Mouse (Mus musculus) gastrocnemius, adult 2 months (tissue): Measurements from ENCODE around the gene Bcl11b. TPM values are rescaled to one million over a fixed set of nuclear protein-coding genes. Genes with fewer than 3 reads are reported as not detected.
A peak's percentile ranks its signal among the peaks of the same experiment; 100 is the strongest.

Experiments
- DNase-seq: peaks from one replicate; pipeline ENCODE4 v3.0.0; 2022
- H3K27ac ChIP-seq: fragments of 200-600 bp; 2 replicates; pipeline ENCODE4 v1.8.1; 2022; ENCODE audit warnings: mild to moderate bottlenecking
- H3K4me3 ChIP-seq: fragments of 200-600 bp; 2 replicates; pipeline ENCODE4 v1.8.1; 2022; ENCODE audit warnings: mild to moderate bottlenecking, moderate library complexity
- CTCF ChIP-seq: fragments of 200-600 bp; IDR thresholded peaks from 2 replicates; pipeline ENCODE4 v1.8.1; 2022; ENCODE audit warnings: antibody characterized with exemption, mild to moderate bottlenecking, moderate library complexity
- intact Hi-C: fragments of 180-260 bp; cut with DNase I; formaldehyde crosslinking; loops from one replicate; pipeline ENCODE4 v1.15.1; 2025
- long read RNA-seq, 2 experiments: library from polyadenylated mRNA; stranded (forward); transcript quantifications; one replicate each; pipeline ENCODE4 v2.0.0; 2021
- total RNA-seq, 2 experiments: library from RNA; stranded (reverse); gene quantifications; 2 replicates each; pipeline ENCODE4 v1.2.3; 2021

Gene Bcl11b
- total RNA-seq, result under 1 TPM in 1 of 2 experiments, not detected in 1; 0.11 TPM
- long read RNA-seq, experiment 1, partial matches to known transcripts, result 0 of 1 reads
- long read RNA-seq, experiment 1, other reads (novel, unspliced or antisense), result 1 of 1 reads
- long read RNA-seq, experiment 2, result 0 reads

DNA sequence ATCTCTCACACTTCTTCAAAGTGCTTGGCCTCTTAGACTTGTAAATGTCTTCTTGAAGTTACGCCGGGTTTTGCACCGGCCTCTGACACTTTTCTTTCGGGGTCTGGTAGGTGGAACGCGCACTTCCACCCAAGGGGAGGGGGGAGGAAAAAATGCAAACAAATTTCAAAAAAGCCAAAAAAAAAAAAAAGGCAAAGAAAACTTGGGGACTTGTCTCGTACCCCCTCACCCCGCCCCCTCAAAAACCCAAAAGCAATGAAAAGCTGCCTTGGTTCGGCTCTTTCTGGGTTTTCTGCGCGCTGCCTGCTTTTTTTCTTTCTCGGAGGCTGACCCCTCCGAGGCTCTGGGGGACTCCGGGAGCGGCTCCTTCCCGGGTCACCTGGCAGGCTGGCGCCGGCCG lies at the start of gene Bcl11b:
TSS of gene Bcl11b (minus strand) at position 120 of the 400 bp plus-strand sequence.
- intact Hi-C loops, result no loop called here
- H3K4me3 ChIP-seq, result peak within 1 kb of the TSS; percentile 61
- no peak within 1 kb of the TSS for H3K27ac ChIP-seq
- TF ChIP-seq CTCF, result no peak
- no peak for DNase-seq

DNA sequence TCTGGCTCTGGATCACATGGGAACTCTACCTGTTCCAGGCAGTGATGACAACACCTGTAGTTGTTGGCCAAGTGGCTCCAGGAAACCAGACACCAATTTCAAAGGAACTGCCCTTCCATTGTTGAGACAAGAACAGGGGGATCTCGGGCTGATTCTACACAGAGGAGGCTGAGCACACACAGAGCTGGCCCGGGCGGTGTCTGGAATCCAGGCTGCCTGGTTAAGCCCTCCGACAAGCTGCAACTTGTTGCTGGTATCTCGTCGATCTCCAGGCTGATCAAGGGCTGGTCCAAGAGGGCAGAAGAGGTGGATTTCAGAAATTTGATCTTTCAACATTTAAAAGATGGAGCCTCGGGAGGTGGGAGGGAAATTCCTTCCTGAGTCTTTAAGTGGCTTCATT lies 47.6 kb upstream of the Bcl11b start:
- intact Hi-C loops, result no loop called here
- no peak overlapping the region for H3K27ac ChIP-seq
- no peak for DNase-seq
- no peak for TF ChIP-seq CTCF
- H3K4me3 ChIP-seq, result no peak overlapping the region

DNA sequence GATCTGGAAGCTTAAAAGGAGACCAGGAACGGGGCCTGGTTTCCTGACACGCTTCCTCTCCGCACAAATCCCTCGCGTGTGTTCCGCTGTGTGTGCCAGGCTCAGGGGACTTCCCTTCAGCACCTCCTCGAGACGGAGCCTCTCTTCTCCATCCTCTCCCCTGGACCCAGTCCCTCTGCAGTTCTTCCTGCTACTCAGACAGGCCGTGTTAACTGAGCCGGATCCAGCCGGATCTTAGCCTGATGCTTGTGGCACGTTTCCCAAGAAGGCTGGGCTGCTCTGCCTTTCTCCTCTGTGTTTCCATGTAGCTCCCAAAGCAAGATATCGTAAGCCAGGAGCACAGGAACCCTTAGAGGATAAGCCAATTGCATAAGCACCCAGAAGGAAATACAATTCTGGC lies 46.2 kb upstream of the Bcl11b start:
- intact Hi-C loops, result no loop called here
- peak; percentile 45 for DNase-seq
- Histone ChIP-seq H3K4me3 (peak overlapping the region; percentile 9; the same call in 1 of the 2 replicates), H3K27ac (0 out of 2 replicates have a peak overlapping the region, but pooled peaks have one; percentile 8)
- TF ChIP-seq CTCF, result no peak

DNA sequence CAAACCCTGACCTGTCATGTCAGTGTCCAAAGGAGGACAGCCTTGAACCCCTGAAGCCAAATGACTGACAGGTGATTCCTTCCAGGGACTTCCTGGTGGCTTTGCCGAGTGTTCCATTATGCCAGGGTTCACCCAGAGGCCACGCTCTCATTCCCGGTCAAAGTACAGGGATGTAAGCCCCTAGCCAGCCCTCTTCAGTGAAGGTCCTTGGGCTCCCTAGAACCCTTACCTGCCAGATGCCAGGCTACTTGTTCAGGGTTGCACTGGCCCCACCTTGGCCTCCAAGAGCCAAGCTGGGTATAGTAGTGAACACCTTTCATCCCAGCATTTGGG lies 38.8 kb upstream of the Bcl11b start:
- intact Hi-C loops, result no loop called here
- TF ChIP-seq CTCF, result no peak
- no peak overlapping the region for H3K27ac ChIP-seq
- no peak for DNase-seq
- H3K4me3 ChIP-seq, result no peak overlapping the region

DNA sequence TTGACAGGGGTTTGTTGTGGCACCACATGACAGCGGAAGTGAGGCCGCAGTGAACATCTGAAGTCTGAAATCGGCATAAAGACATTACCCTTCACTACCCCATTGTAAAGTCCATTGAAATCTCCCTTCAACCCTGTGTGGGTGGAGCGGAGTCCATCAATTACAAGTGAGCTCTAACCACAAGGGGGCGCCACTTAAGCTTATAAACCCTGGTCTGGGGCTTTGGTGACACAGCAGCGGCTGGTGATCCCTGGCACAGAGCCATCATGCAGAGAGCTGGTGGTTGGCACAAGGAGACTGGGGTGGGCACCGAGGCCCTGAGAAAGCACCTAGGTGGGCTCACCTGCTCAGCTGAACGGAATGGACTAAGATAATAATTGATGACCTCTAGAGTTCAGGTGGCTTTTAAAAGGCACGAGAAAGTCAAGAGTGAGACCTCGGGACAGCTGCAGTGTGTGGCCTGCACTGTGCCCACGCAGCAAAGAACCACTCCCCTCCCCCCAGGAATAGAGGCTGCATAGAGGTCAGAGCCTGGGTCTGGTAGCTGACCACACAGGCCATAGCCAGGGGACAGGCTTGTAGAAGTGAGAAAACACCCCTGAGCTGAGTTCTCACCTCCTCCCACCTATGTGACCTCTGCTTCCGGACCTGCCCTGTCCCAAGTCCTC lies 38.3 kb upstream of the Bcl11b start:
- Histone ChIP-seq H3K27ac (no peak overlapping the region), H3K4me3 (no peak overlapping the region)
- DNase-seq, result peak; percentile 86
- intact Hi-C loops, result loop anchor here (2.0 kb wide), 1 partner anchor 79 kb away; no protein-coding TSS in a partner anchor
- peak; percentile 79 for TF ChIP-seq CTCF

DNA sequence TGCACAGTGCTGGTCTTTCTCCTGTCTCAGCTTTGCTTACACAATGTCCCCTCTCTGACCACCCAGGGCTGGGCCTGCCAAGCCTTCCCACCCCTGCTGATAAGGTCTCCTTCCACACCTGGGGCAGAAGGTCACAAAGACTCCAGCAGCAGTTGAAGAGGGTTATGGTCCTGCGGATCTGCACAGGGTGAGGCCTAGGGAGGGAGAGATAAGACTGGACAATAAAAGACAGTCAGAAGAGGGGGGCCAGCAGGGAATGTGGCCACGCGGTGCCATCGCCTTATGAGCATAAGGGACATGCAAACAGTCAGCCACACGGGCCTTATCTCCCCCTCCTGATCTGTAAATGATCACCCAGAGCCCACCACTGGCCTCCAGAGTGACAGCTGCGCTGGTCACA lies 34.0 kb upstream of the Bcl11b start:
- no peak for DNase-seq
- intact Hi-C loops, result no loop called here
- no peak overlapping the region for H3K4me3 ChIP-seq

DNA sequence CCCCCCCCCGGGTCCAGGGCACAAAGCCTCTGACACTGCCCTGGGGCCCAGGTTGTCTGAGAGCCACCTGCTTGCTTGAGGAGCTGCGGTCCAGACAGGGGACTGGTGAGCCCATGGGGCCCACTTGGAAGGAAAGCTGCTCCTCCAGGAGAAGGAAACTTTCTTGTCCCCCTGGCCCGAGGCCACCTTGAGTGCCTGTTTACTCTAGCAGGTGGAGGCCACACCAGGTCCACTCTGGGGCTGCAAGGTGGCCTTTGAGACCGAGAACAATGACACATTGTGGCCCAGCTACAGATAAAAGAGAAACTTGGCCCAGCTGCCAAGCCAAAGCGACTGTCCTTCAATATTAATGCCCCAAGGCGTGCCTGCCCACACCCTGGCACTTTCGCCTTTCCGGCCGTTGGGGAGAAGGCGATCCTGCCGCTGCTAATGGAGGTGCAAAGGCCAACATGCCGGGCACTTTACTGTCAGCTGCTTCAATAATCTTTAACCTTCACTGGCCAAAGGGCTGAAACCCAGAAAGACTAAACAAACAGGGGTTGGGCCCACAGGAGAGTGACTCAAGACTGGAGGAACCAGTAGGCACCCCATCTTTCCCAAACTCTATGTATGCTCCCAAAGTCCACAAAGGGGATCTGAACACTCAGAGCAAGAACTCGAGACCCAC lies 32.1 kb upstream of the Bcl11b start:
- no peak for DNase-seq
- intact Hi-C loops, result no loop called here
- no peak for TF ChIP-seq CTCF
- Histone ChIP-seq H3K4me3 (no peak overlapping the region), H3K27ac (no peak overlapping the region)

More for the DNA sequence above, 34.0 kb upstream of the Bcl11b start:
- H3K27ac ChIP-seq, result no peak overlapping the region
- TF ChIP-seq CTCF, result no peak

DNA sequence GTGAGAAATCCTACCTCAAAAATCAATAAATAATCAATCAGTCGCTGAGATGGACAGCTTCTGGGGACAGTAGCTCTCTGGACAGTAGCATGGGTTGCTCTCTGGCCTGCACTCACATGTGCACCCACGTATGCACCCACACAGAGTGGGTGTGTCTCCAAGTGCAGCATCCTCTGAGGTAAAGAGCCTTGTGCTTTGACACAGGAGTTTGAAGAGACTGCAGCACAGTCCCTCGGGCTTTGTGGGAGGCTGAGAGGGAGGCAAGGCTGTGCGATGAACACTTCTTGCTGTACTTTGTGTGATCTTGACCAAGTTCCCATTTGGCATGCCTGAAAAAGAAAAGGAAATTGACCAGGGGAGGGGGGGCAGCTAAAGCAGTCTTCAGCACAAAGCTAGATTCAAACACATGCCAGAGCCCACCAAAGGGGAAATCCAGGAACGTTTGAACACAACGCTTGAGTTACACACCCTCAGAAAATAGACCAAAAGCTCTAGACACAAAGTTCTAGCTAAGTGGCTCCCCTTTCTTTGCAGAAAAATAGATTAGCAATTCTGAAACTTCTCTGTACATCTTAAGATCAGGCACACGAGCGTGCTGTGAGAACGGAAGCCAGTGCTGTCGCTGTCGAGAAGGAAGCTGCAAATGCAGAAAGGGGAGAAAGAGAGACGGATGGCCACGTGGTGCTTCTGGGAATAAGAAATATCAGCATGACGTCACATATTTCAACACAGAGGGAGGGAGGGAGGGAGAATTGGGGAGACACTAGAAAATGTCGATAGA lies 19.6 kb upstream of the Bcl11b start:
- no peak for DNase-seq
- Histone ChIP-seq H3K4me3 (no peak overlapping the region), H3K27ac (no peak overlapping the region)
- intact Hi-C loops, result no loop called here
- no peak for TF ChIP-seq CTCF

DNA sequence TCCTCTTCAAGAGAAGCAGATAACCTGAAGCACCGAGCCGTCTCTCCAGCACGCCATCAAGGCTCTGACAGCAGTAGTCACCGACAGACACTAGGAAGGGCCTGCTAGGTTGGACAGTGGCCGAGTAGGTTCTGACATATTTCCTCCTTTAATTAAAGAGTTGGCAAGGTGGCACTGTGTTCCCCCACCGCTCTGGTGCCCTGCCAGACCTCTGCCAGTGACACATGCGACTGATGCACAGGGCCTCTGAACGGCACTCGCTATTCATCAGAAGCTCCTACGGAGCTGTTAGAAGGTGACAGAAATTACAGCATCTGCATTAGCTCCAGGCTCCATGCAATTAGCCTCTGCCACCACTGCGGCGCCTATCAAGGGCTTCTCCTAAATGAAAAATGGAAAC lies 8.6 kb upstream of the Bcl11b start:
- Histone ChIP-seq H3K27ac (no peak overlapping the region), H3K4me3 (no peak overlapping the region)
- DNase-seq, result no peak
- intact Hi-C loops, result no loop called here
- TF ChIP-seq CTCF, result no peak

DNA sequence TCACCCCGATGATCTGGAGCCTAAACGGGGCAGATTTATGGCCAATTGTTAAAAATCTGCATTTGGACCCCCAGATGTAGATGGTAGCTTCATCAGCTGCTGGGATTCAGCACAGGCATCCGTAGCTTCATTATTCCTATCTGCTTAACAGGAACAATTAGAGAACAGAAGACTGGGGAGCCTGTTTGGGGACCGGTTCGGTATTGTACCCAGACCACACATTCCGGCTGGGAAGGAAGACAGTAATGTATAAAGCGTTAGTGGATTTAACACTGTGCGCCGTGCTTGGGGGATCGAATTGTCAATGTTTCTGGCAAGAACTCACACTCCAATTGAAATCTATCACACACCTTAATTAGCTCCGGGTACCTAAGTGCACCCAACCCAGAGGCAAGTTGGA lies 6.9 kb upstream of the Bcl11b start:
- TF ChIP-seq CTCF, result no peak
- H3K4me3 ChIP-seq, result no peak overlapping the region
- intact Hi-C loops, result no loop called here
- DNase-seq, result no peak
- H3K27ac ChIP-seq, result no peak overlapping the region

DNA sequence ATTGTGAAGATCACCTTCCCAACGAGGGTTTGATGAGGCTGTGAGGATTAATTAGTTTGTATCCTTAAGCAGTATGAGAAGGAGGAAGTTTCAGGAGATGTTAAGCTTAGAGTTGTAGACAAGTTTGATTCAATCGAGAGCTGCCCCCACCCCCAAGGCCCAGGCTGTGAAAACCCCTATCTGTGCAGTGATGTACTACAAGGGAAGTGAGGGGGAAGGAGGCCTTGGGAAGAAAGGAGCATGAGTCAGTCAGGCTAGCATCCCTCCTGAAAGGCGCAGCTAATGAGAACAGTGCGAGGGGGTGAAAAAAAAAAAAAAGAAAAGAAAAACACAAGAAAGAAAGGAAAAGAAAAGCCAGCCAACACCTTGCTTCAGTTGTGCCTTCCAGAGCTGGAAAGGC lies 5.8 kb upstream of the Bcl11b start:
- no peak overlapping the region for H3K27ac ChIP-seq
- no peak for TF ChIP-seq CTCF
- intact Hi-C loops, result no loop called here

DNA sequence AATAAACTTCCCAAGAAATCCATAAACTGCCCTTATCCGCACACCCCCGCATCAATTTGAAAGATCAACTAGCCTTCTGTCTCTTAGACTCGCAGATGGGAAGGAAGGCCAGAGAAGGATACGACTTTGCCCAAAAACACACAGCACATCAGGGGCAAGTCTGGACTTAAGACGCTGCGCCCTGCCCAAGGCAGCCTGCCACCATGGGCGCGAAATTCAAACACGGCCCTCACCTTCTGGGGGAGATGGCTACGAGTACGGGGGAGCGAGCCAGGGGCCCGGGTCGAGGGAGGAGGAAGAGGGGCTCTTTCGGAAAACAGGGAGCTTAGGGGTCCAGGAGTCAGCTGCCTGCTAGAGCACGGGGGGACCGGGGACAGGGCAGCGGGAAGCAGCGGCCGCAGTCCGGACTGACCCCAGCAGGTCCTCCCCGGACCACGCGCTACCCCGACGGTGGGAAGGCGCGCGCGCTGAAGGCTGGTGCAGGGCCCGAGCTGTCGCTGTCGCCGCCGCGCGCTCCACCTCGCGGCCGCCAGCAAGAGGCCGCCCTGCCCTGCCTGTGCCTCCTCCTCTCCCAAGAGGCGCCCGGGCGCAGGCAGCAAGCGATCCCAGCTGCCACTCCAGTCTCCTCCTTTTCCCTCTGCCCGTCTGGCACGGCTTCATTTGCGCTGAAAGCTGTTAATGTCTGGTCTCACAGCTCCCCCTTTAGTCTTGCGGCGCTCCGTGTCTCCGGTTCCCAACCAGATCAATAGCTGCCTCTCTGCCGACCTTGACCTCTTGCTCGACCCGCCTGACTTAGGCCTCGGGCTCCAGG lies 2.6 kb upstream of the Bcl11b start:
- Histone ChIP-seq H3K27ac (no peak overlapping the region), H3K4me3 (peak overlapping the region; percentile 29)
- DNase-seq, result peak; percentile 44
- peak; percentile 13; the same call in 1 of the 2 replicates for TF ChIP-seq CTCF
- intact Hi-C loops, result no loop called here

More for the DNA sequence above, 5.8 kb upstream of the Bcl11b start:
- no peak for DNase-seq
- H3K4me3 ChIP-seq, result no peak overlapping the region
